Mouse (Mus musculus) olfactory bulb, adult 2 months (tissue): ENCODE measurements at regions not wholly inside any gene's neighbourhood (a gene's known extent, or its start where the extent isn't known, plus 50 kb on each side); places are given as distances from the start of the nearest gene placed in this dataset.

Experiments
- CTCF ChIP-seq: fragments of 200-500 bp; IDR thresholded peaks from 2 replicates; pipeline ENCODE4 v1.5.1; 2012; ENCODE audit warnings: low read depth, mild to moderate bottlenecking, low read length, moderate library complexity; ENCODE audit not compliant: insufficient read depth
- POLR2A ChIP-seq: fragments of 200-500 bp; IDR thresholded peaks from 2 replicates; pipeline ENCODE4 v1.6.1; 2012; ENCODE audit warnings: mild to moderate bottlenecking, low read depth, low read length, moderate library complexity; ENCODE audit not compliant: insufficient read depth

GRCm38 (mm10) chr2:118035333-118035732 lies 76.3 kb upstream of the Thbs1 start:
- TF ChIP-seq CTCF (no peak), POLR2A (no peak)
